Mouse (Mus musculus): ENCODE results near the gene Prnp. TPM values are rescaled to one million over a fixed set of nuclear protein-coding genes. Genes with fewer than 3 reads are reported as not detected.

The Prnp gene
- polyA plus RNA-seq, 1 experiment, result 144 TPM

- H3K36me3 ChIP-seq (ENCODE audit: control insufficient read depth, insufficient read depth, low read length), result no peaks in the 10 kb centered on the region
- TF ChIP-seq POLR2A (IDR thresholded peaks at IDR 0.05; ENCODE audit: low read depth, low read length) (no peak), CTCF (conservative IDR thresholded peaks at IDR 0.05; ENCODE audit: insufficient read depth, insufficient read length, low read depth, low read length) (no peak)
- H3K4me1 ChIP-seq (ENCODE audit: control insufficient read depth, insufficient read depth, low read length), result peaks cover 2% of the 10 kb centered on the region; the same call in 1 of the 2 replicates
- no peaks in the 10 kb centered on the region for H3K27me3 ChIP-seq (replicated peaks; ENCODE audit: control insufficient read depth, insufficient read depth, low read length)
- no peak overlapping the region for H3K4me3 ChIP-seq (ENCODE audit: insufficient read depth, low read depth, low read length)
- no peak for DNase-seq
- H3K27ac ChIP-seq (ENCODE audit: insufficient read depth, low read depth, low read length), result no peak overlapping the region
- 79% methylated on average over 7 of the region's 7 CpGs for WGBS
These were observed 33.0 kb upstream of the Prnp start for GRCm38 (mm10) chr2:131876551-131877265.

- H3K36me3 ChIP-seq (ENCODE audit: control insufficient read depth, insufficient read depth, low read length), result no peaks in the 10 kb centered on the region
- H3K27me3 ChIP-seq (replicated peaks; ENCODE audit: control insufficient read depth, insufficient read depth, low read length), result no peaks in the 10 kb centered on the region
- peaks cover 4% of the 10 kb centered on the region; the same call in 1 of the 2 replicates for H3K4me1 ChIP-seq (ENCODE audit: control insufficient read depth, insufficient read depth, low read length)
- no peak overlapping the region for H3K4me3 ChIP-seq (ENCODE audit: insufficient read depth, low read depth, low read length)
- peak overlapping the region; percentile 64; the same call in 1 of the 2 replicates for H3K27ac ChIP-seq (ENCODE audit: insufficient read depth, low read depth, low read length)
- peak; percentile 71 for DNase-seq
- WGBS, result 42% methylated on average over 4 of the region's 4 CpGs
- TF ChIP-seq POLR2A (IDR thresholded peaks at IDR 0.05; ENCODE audit: low read depth, low read length) (no peak), CTCF (conservative IDR thresholded peaks at IDR 0.05; ENCODE audit: insufficient read depth, insufficient read length, low read depth, low read length) (no peak)
These were observed 28.0 kb upstream of the Prnp start for GRCm38 (mm10) chr2:131881766-131882165.

DNA sequence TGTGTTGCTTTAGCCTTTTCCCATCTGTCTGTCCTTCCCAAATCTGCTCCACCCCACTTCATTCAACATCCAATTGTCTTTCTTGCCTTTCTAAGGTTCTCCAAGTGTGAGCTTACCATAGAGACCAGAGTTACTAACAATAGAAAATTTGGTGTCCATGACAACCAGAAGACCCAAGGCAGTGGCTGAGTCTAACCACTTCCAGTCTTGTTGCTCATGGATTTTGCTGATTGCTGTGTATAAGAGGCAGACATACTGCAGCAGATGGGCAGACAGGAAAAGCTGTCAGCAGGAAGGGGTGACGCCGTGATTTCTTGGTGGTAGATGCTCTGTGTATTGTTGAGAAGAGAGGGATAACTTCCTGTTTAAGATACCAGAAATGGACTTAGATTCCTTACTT is 26.6 kb upstream of the Prnp start:
- WGBS, result 70% methylated on average over 2 of the region's 2 CpGs
- Histone ChIP-seq H3K4me1 (ENCODE audit: control insufficient read depth, insufficient read depth, low read length) (peaks cover 4% of the 10 kb centered on the region; the same call in 1 of the 2 replicates), H3K27me3 (replicated peaks; ENCODE audit: control insufficient read depth, insufficient read depth, low read length) (no peaks in the 10 kb centered on the region), H3K27ac (ENCODE audit: insufficient read depth, low read depth, low read length) (no peak overlapping the region), H3K36me3 (ENCODE audit: control insufficient read depth, insufficient read depth, low read length) (no peaks in the 10 kb centered on the region), H3K4me3 (ENCODE audit: insufficient read depth, low read depth, low read length) (no peak overlapping the region)
- DNase-seq, result no peak
- no peak for TF ChIP-seq CTCF (conservative IDR thresholded peaks at IDR 0.05; ENCODE audit: insufficient read depth, insufficient read length, low read depth, low read length)
- TF ChIP-seq POLR2A (IDR thresholded peaks at IDR 0.05; ENCODE audit: low read depth, low read length), result no peak

GRCm38 (mm10) chr2:131886503-131887160 is 23.1 kb upstream of the Prnp start:
- TF ChIP-seq CTCF (conservative IDR thresholded peaks at IDR 0.05; ENCODE audit: insufficient read depth, insufficient read length, low read depth, low read length) (no peak), POLR2A (IDR thresholded peaks at IDR 0.05; ENCODE audit: low read depth, low read length) (no peak)
- Histone ChIP-seq H3K36me3 (ENCODE audit: control insufficient read depth, insufficient read depth, low read length) (no peaks in the 10 kb centered on the region), H3K4me3 (ENCODE audit: insufficient read depth, low read depth, low read length) (no peak overlapping the region), H3K27ac (ENCODE audit: insufficient read depth, low read depth, low read length) (no peak overlapping the region), H3K27me3 (replicated peaks; ENCODE audit: control insufficient read depth, insufficient read depth, low read length) (no peaks in the 10 kb centered on the region), H3K4me1 (ENCODE audit: control insufficient read depth, insufficient read depth, low read length) (peaks cover 3% of the 10 kb centered on the region; the same call in 1 of the 2 replicates)
- no peak for DNase-seq
- WGBS, result 82% methylated on average over 6 of the region's 6 CpGs

DNA sequence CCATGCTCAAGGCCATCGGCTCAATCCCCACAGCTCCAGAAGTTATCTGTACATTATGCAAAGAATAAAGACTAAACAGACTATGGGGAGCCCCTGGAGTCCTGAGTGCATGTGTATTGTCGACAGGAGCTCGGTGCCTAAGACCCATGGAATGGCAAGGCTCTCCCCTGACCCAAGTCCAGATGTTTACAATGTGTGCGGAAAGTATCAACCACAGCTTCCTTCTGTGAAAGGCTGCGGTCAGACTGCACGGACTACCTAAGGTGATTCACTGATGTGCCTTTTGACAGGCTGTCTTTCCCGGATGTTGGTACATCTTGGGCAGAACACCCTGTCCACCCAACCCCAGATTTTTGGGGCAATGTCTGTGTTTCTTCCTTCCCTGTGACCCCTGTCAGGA is 21.5 kb upstream of the Prnp start:
- 85% methylated on average over 7 of the region's 7 CpGs for WGBS

GRCm38 (mm10) chr2:131892534-131892933 is 17.2 kb upstream of the Prnp start:
- no peak for TF ChIP-seq CTCF (conservative IDR thresholded peaks at IDR 0.05; ENCODE audit: insufficient read depth, insufficient read length, low read depth, low read length)
- no peak for TF ChIP-seq POLR2A (IDR thresholded peaks at IDR 0.05; ENCODE audit: low read depth, low read length)
- Histone ChIP-seq H3K36me3 (ENCODE audit: control insufficient read depth, insufficient read depth, low read length) (no peaks in the 10 kb centered on the region), H3K4me1 (ENCODE audit: control insufficient read depth, insufficient read depth, low read length) (no peaks in the 10 kb centered on the region), H3K27ac (ENCODE audit: insufficient read depth, low read depth, low read length) (no peak overlapping the region), H3K4me3 (ENCODE audit: insufficient read depth, low read depth, low read length) (no peak overlapping the region), H3K27me3 (replicated peaks; ENCODE audit: control insufficient read depth, insufficient read depth, low read length) (no peaks in the 10 kb centered on the region)
- DNase-seq, result no peak
- 52% methylated on average over 5 of the region's 5 CpGs for WGBS

More for the DNA sequence above, 21.5 kb upstream of the Prnp start:
- DNase-seq, result no peak
- Histone ChIP-seq H3K4me1 (ENCODE audit: control insufficient read depth, insufficient read depth, low read length) (no peaks in the 10 kb centered on the region), H3K27ac (ENCODE audit: insufficient read depth, low read depth, low read length) (no peak overlapping the region), H3K27me3 (replicated peaks; ENCODE audit: control insufficient read depth, insufficient read depth, low read length) (no peaks in the 10 kb centered on the region), H3K4me3 (ENCODE audit: insufficient read depth, low read depth, low read length) (no peak overlapping the region), H3K36me3 (ENCODE audit: control insufficient read depth, insufficient read depth, low read length) (no peaks in the 10 kb centered on the region)
- no peak for TF ChIP-seq CTCF (conservative IDR thresholded peaks at IDR 0.05; ENCODE audit: insufficient read depth, insufficient read length, low read depth, low read length)
- TF ChIP-seq POLR2A (IDR thresholded peaks at IDR 0.05; ENCODE audit: low read depth, low read length), result no peak

DNA sequence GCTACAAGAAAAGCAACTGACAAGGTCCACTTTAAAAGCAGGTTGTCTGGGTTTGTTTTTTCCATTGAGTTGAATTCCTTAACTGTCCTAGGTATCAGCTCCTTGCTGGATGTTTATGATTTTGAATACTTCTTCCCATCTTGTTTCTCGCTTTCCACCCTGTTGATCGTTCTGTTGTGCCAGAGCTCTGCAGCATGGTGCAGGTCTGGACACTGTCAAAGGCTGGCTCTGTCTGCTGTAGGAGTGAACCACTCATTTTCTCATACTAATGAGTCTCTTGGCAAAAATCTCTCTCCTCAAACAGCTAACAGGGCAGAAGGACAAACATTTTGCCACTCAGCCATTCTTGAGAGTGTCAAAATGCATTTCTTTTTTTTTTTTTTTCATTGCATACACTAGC is 14.6 kb upstream of the Prnp start:
- no peak for TF ChIP-seq CTCF (conservative IDR thresholded peaks at IDR 0.05; ENCODE audit: insufficient read depth, insufficient read length, low read depth, low read length)
- TF ChIP-seq POLR2A (IDR thresholded peaks at IDR 0.05; ENCODE audit: low read depth, low read length), result no peak
- Histone ChIP-seq H3K4me3 (ENCODE audit: insufficient read depth, low read depth, low read length) (no peak overlapping the region), H3K4me1 (ENCODE audit: control insufficient read depth, insufficient read depth, low read length) (no peaks in the 10 kb centered on the region), H3K27me3 (replicated peaks; ENCODE audit: control insufficient read depth, insufficient read depth, low read length) (no peaks in the 10 kb centered on the region), H3K27ac (ENCODE audit: insufficient read depth, low read depth, low read length) (no peak overlapping the region), H3K36me3 (ENCODE audit: control insufficient read depth, insufficient read depth, low read length) (no peaks in the 10 kb centered on the region)
- WGBS, result 92% methylated on average over 2 of the region's 2 CpGs
- no peak for DNase-seq

All from kidney, adult 2 months (tissue).